Mouse (Mus musculus) erythroblast, embryonic 14.5 days (primary cell): ENCODE data around the gene Ptprj.

Experiments used
- GATA1 ChIP-seq: IDR thresholded peaks from 2 replicates; pipeline ENCODE4 v1.6.1; 2012; ENCODE audit warnings: low read length, inconsistent platforms, mixed read lengths
- TAL1 ChIP-seq: IDR thresholded peaks from 3 replicates; pipeline ENCODE4 v1.6.1; 2012; ENCODE audit warnings: low read length, inconsistent platforms, mixed read lengths

GRCm38 (mm10) chr2:90521909-90522308 is 58.5 kb downstream of the Ptprj start:
- no peak for TF ChIP-seq GATA1
- no peak for TF ChIP-seq TAL1
